Mouse (Mus musculus) layer of hippocampus, adult 6 months (tissue): Measurements from ENCODE around the gene Map4. TPM values are rescaled to one million over a fixed set of nuclear protein-coding genes. Genes with fewer than 3 reads are reported as not detected.

ENCODE experiments used
- long read RNA-seq, 2 experiments: library from polyadenylated mRNA; unstranded; transcript quantifications; one replicate each; pipeline ENCODE4 v2.0.0; 2019 to 2020
- microRNA-seq: library from miRNA; unstranded; fragments of <30 nt; microRNA quantifications from one replicate; pipeline ENCODE4 v1.2.0, GENCODE M21; 2020
- polyA plus RNA-seq: library from polyadenylated mRNA; unstranded; fragments of <200 nt; fragmentation: Nextera tagmentation; gene quantifications from 2 replicates; pipeline ENCODE4 v1.2.3, GENCODE M21; 2021

The Map4 gene
- 309 and 332 TPM in 2 replicates for polyA plus RNA-seq
- long read RNA-seq, experiment 1, full-length matches to known transcripts, result 199 of 477 reads
- long read RNA-seq, experiment 1, partial matches to known transcripts, result 150 of 477 reads
- long read RNA-seq, experiment 1, other reads (novel, unspliced or antisense), result 128 of 477 reads
- long read RNA-seq, experiment 2, full-length matches to known transcripts, result 964 of 1,970 reads
- long read RNA-seq, experiment 2, partial matches to known transcripts, result 326 of 1,970 reads
- long read RNA-seq, experiment 2, other reads (novel, unspliced or antisense), result 680 of 1,970 reads

GRCm38 (mm10) chr9:109931257-109932171 is at the start of gene Map4:
Gene Map4, plus strand, starts transcription at chr9:109931460.

GRCm38 (mm10) chr9:110116977-110117778 is 185.9 kb downstream of the Map4 start, which contains the start of gene Smarcc1:
Gene Smarcc1, plus strand, starts transcription at chr9:110117708.

GRCm38 (mm10) chr9:110117779-110118139 is 186.5 kb downstream of the Map4 start, which contains the start of gene Dhx30:
Gene Dhx30, minus strand, starts transcription at chr9:110117830.

Small RNA genes within 50 kb of the gene (microRNA-seq; reads per million reads assigned to microRNA genes)
- not detected for gene Mir7089

Other genes with a start within 250 kb of the Map4 start
- gene Fbxw18, start 228.8 kb upstream of the Map4 start, polyA plus RNA-seq, result not detected in 2 replicates
- not detected in 2 replicates for gene Fbxw26, start 185.4 kb upstream of the Map4 start, polyA plus RNA-seq
- gene Fbxw27, start 140.8 kb upstream of the Map4 start, polyA plus RNA-seq, result not detected in 2 replicates
- gene Spink8, start 119.2 kb upstream of the Map4 start, polyA plus RNA-seq, result 147 and 163 TPM in 2 replicates
- gene Nme6, start 98.7 kb upstream of the Map4 start, polyA plus RNA-seq, result 12.2 and 13.4 TPM in 2 replicates
- not detected in 2 replicates for gene Camp, start 81.8 kb upstream of the Map4 start, polyA plus RNA-seq
- gene Cdc25a, start 55.9 kb upstream of the Map4 start, polyA plus RNA-seq, result 2.2 and 2.5 TPM in 2 replicates
- 22.6 and 24.2 TPM in 2 replicates for gene Smarcc1, start 186.2 kb downstream of the Map4 start, polyA plus RNA-seq
- 109 and 137 TPM in 2 replicates for gene Dhx30, start 186.4 kb downstream of the Map4 start, polyA plus RNA-seq